Mouse (Mus musculus) left cerebral cortex, postnatal 36 days (tissue): ENCODE data around the gene Ccdc177. TPM values are rescaled to one million over a fixed set of nuclear protein-coding genes. Genes with fewer than 3 reads are reported as not detected.

Source experiments
- DNase-seq, 2 experiments: peaks; one replicate each; pipeline ENCODE4 v3.0.0; 2021 to 2022; ENCODE audit warnings: low spot score in 2 of 2, mixed read lengths in 1 of 2
- intact Hi-C: fragments of 180-260 bp; cut with DNase I; formaldehyde crosslinking; loops from one replicate; pipeline ENCODE4 v1.15.1; 2025
- total RNA-seq, 2 experiments: library from RNA; stranded (reverse); gene quantifications; 2 replicates each; pipeline ENCODE4 v1.2.3; 2021

The Ccdc177 gene
- total RNA-seq, 2 experiments from 2014 or later: 14.5 to 15.7 TPM

DNA sequence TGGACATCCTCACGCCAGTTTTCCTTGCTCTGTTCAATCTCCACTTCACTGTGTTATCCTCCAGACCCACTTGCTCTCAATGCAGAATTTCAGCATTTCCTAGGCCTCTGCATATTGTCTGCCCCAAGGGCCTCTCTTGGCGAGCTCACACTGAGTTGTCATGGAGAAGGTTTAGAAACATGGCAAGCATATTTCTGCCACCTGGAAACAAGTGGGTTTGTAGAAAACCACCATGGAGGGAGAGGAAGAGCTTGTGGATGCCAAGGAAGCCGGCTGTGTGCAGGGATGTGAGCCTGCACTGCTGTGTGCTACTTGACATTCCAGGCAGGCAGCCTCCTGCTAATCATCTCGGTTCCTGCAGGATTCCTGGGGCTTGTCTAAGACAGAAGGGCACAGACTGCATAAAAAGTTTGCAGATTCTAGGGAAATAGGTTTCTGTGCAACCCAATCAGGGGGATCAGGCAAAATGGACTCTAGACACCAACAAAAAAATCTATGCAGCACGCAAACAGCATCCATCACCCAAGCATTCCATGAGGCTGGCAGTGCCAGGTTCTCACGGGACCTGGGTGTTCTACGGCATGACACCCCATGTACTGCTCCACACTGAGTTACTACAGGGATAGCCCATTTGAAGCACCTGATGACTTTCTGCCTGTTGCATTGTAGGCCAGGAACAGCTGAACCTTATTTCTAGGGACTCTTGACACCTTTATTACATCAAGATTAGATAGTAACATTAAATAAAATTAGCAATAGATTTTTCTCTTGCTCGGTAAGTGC lies 14.3 kb downstream of the Ccdc177 start:
- DNase-seq: peak in 1 of 2 experiments; percentile 16
- intact Hi-C loops: no loop called here

DNA sequence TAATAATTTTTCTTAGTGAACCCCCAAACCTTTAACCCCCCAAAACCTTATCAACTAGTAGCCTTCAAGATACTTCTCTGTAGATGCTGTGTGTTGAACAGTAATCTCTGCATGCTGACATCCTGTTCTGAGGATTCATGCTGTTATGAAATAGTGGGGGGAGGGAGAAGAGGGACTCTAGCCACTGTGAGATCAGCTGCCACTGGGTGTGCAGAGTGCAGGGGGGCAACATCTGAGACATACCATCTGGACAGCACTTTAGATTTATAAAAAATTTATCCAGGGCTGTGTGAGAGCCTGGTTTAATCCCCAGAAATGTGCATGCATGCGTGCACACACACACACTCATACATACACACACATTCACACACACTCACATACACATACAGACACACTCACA lies 15.9 kb downstream of the Ccdc177 start:
- intact Hi-C loops: no loop called here
- DNase-seq: no peak

DNA sequence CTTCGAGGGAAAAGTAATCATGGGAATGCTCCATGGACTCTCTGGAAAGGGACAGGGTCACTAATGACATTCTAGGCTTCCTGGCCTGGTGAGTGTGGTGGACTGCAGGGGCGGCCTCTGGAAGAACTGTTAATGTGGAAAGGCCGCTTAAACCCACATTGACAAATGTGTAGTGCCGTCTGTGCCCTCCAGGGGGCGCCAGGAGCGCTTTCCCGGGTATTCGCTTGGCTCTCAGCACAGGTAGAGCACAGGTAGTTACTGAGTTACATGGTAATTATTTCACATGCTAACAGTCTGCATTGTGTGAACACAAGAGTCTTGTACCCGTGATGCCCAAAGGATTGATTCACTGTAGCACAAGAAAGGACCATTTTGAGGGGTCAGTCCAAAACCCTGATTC lies 21.0 kb downstream of the Ccdc177 start:
- intact Hi-C loops: no loop called here
- no peak for DNase-seq

DNA sequence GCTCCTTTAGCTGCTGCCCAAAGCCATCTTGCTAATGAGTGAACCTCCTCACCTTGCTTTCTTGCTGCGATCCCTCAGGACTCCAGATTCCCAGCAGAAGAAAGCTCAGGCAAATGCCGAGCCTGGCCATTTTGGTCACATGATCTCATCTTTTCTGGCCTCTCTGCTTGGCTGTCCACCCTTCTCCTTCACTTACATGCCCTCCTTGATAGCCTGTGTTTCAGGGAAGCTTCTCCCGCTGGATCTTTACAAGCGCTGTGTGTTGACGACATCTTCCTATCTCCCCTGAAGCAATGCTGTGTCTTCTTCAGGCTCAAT lies 23.2 kb downstream of the Ccdc177 start:
- DNase-seq: no peak
- intact Hi-C loops: no loop called here

DNA sequence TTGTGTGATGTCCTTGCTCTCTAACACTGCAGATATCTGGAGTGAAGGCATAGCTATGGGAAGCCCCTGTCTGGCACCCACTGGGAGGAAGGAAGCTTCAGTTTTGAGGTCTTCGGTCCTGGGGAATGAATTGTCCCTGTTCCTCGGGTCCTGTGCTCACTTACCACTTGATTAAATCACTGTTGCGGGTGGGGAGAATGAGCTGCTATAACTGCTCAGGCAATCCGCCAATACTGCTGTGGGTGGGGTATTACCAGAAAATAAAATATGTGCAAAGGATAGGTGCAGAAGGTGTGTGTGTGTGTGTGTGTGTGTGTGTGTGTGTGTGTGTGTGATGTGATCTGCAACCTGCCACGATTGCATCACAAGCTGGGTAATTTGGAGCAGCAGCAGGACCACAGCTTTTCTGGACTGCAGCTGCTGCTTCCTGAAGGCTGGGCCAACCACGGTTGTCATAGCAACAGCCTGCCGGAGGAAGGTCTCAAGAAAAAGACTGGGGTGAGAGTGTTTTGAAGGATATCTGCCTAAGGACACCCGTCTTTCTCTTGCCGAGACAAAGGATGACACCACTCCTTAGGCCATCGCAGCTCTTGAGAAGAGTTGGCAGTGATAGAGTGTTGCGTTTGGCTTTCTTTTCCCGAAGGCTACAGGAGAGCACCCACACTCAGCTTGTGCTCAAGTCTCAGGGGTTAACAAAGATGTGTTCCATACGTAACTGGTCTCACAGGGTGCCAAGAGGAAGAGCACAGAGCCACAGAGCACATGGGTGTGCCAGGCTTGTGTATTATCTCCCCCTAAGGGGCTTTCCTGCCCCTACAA lies 23.8 kb downstream of the Ccdc177 start:
- intact Hi-C loops: loop anchor here (1.0 kb wide), 1 partner anchor 24 kb away; the partner anchor contains the start of gene Ccdc177
- DNase-seq: peak; percentile 66 to 72

DNA sequence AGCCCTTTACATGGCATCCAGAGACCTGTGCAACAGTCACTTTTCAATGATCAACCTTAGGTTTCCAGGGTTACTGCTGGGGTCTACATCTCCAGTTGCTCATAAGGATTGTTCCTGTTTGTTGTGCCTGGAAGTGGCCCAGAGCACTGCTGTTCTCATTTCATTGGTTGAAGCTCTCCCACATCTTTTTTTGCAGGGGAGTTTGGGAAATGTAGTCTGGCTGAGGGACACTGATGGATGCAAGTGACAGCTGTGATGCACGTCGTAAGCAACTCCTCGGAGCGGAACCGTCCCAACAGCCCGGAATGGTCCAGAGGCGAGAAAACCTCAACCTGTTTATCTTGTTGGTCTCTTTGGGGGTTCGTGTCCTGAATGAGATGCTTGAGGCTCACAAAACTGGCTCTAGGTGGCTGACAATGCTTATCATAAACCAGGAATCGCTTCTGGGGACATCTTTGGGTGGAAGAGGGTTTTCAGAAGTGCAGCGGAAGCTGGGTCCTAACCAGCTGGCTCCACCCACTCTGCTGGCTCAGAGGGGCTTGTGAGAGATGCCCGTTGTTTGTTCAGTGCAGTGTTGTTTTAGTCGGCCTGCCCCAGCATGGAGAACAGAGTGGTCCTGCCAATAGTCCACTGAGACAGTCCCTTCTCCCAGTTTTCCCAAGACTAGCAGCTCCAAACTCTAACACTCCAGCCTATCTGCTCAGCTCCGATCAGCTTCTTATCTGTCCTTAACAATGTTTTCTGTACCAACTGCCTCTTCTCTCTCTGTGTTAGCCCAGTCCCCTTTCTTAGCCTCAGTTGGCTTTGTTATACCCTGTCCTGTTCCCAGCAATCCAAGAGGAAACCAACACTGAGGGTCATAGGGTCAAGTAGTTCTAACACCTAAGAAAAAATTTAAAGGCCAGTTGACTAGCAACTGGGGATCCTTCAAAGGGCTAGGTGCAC lies 25.7 kb downstream of the Ccdc177 start:
- no peak for DNase-seq
- intact Hi-C loops: no loop called here

DNA sequence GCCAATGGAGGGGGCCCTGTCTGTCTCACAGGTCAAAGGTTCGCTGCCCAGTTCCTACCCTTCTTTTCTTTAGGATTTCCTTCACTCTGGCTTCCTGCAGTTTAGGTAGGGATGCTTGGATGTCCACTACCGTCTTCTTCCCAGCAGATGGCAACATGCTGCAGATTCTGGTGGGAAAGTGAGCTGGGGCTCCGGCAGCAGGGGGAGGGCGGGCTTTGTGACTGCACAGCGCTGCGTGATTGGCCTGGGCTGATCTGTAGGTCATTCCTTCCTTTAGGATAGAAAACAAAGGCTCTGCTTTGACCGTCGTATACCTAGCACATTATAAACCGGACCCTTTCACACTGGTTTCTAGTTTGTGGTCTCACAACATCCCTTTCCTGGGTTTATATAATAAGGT lies 29.9 kb downstream of the Ccdc177 start:
- DNase-seq: peak; percentile 66 to 67
- intact Hi-C loops: loop anchor here (1.0 kb wide), 1 partner anchor 30 kb away; the partner anchor contains the start of gene Ccdc177

DNA sequence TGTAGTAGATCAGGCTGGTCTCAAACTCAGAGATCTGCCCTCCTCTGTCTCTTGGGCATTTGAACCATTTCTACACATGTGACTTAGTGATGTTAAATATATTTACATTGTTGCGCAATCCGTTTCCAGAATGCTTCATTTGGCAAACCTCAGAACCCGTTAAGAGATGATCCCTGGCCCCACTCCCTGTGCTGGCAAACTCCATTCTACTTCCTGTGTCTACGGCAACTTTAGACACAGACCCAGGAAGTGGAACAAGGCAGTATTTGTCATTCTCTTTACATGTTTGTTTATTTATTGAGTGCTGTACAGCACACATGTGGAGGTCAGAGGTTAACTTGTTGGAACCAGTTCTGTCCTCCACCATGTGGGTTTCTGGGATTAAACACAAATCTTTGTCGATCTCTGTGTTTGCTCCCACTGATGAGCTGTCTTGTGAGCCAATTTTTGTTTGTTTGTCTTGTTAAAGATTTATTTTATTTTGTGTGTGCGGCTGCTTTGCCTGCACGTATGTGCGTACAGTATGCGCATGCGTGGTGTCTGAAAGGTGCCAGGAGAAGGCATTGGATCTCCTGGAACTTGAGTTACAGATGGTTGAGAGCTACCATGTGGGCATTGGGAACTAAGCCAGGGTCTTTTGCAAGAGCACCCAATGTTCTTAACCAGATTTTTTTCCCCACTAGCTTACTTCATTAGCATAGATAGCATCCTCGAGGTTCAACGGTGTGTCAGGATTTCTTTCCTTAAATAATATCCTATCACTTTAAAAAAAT lies 30.5 kb downstream of the Ccdc177 start:
- intact Hi-C loops: loop anchor here (1.0 to 5.0 kb wide), 2 partner anchors 30 to 48 kb away; partner anchors contain the start of gene Ccdc177
- peak in 1 of 2 experiments; percentile 28 for DNase-seq

DNA sequence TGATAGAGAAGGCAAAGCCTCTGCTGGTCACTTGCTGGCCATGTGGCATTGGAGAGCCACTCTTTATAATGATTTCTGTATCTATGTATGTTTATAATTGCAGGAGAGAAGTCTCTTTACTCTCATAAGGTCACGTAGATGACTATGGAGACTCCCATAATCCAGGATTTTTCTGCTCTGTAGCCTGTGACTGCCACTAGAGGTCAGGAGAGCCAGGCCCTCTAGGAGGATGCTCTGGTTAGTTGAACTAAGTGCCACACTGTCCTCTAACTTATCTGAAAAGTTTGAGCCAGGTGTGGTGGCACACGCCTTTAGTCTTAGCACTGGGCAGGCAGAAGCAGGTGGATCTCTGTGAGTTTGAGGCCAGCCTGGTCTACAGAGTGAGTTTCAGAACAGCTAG lies 31.7 kb downstream of the Ccdc177 start:
- intact Hi-C loops: loop anchor here (5.0 kb wide), 1 partner anchor 47 kb away; no protein-coding TSS in a partner anchor
- no peak for DNase-seq

DNA sequence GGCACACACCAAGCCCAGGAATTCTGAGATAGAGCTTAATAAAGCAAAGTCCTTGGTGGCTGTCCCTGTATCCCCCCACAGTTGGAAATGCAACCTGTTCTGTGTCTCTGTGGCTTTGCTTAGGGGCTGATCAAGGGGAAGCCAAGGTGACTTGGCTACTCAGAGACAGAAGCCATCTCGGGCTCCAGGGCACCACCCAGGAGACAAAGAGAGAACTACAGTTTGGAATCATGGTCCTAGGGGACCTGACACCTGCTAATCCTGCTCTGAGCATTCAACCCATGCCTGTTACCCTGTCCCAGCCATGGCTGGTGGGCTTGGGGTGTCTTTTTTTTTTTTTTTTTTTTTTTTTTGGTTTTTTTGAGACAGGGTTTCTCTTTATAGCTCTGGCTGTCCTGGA lies 32.3 kb downstream of the Ccdc177 start:
- no peak for DNase-seq
- intact Hi-C loops: loop anchor here (5.0 kb wide), 1 partner anchor 46 kb away; no protein-coding TSS in a partner anchor

DNA sequence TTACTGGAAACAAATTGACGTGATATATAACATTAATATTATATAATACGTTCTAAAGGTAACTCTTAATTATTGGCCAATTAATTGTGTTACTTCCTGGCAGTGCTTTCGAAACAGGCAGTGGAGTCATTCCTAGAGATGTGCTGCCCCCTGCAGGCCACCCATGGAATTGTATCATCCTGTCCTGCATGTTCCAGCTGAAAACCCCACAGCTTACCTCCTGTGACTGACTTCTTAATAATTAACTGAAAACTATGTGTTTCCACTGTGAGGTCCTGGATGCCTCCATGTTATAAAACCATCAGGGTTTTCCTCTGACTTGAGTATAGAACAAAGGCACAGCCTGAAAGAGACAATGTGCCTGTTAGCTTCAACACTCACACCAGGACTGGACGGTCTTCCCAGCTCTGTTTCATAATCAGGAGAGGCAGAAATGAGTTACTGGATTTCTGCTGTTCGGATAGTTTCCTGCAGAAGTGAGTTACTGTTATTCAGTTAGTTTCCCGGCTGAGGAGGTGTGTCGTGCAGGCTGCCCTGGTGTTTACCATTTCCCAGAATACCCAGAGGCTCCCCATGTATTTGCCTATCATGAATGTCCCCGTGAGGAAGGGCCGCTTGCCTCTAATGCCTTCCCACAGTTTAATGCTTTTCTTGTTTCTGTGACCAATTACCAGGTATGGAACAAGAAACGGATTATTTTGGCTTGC lies 35.5 kb downstream of the Ccdc177 start:
- DNase-seq: peak; percentile 74 to 83
- intact Hi-C loops: loop anchor here (5.0 kb wide), 2 partner anchors 43 to 568 kb away; no protein-coding TSS in a partner anchor

DNA sequence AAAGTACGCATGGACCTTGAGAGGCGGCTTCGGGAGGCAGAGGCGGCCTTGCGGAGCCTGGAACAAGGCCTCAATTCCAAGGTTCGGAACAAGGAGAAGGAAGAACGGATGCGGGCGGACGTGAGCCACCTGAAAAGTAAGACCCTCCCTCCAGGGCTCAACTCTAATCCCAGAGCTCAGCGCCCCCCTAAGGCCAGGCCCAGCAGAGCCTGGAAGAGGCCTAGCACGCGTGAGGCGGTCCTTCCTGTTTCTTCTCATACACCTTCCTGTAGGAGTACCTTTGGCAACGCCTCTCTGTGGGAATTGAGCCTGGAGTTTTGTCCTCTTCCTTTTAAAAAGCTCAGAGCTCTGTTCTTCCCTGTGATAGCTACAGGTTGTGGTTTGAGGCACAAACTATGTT lies 39.0 kb downstream of the Ccdc177 start:
- intact Hi-C loops: loop anchor here (5.0 kb wide), 1 partner anchor 564 kb away; no protein-coding TSS in a partner anchor
- DNase-seq: no peak

DNA sequence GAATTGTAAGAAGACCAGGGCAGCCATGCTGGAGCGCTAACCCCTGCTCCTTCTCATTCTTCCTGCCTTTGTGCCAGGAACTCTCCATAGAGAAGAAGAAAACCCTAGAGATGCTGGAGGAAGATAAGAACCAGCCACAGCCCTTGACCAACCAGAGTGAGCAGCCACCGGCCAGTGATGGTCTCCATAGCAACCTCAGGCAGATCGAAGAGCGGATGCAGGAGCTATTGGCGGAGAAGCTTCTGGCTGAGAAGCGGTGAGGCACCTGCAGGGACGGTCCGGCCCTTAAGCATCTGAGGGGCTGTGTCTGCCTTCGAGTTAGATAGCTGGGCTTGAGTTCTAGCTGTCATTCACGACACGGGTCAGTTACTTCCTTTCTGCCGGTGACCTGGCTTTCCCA lies 40.0 kb downstream of the Ccdc177 start:
- intact Hi-C loops: loop anchor here (5.0 kb wide), 1 partner anchor 563 kb away; no protein-coding TSS in a partner anchor
- no peak for DNase-seq

DNA sequence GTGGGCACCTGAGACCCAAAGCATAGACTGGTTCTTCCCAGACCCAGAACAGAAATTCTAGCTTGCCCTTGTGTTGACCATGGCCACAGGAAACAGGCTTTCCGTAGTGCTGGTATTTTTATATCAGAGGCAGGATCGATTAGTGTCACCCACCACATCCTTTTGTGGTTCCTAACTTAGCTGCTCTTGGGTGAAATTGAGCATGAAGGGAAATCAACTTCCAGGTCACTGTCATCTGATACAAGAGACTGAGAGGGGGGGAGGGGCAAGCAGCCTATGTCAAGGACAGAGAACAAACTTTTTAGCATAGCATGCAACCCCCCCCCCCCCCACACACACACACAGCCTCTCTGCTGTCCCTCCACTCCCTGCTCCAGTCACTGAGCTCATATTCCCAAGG lies 41.3 kb downstream of the Ccdc177 start:
- DNase-seq: no peak
- intact Hi-C loops: no loop called here

DNA sequence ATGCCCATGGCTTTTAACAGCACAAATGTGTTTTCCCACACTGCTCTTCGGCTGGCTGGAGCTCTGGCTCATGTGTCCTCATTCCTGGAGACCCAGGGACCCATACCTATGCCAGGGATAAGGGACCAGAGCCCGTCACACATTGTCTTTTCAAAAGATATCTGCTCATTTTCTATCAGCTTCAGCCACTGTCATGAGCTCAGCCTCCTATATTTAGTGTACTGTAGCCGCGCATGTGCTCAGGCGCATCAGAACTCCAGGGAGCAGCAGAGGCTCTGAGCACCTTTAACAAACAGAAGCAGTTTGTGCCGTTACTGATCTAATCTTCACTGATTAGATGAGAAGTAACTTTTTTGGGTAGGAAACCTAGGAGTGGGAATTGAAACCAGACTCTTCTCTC lies 44.6 kb downstream of the Ccdc177 start:
- DNase-seq: no peak
- intact Hi-C loops: no loop called here

DNA sequence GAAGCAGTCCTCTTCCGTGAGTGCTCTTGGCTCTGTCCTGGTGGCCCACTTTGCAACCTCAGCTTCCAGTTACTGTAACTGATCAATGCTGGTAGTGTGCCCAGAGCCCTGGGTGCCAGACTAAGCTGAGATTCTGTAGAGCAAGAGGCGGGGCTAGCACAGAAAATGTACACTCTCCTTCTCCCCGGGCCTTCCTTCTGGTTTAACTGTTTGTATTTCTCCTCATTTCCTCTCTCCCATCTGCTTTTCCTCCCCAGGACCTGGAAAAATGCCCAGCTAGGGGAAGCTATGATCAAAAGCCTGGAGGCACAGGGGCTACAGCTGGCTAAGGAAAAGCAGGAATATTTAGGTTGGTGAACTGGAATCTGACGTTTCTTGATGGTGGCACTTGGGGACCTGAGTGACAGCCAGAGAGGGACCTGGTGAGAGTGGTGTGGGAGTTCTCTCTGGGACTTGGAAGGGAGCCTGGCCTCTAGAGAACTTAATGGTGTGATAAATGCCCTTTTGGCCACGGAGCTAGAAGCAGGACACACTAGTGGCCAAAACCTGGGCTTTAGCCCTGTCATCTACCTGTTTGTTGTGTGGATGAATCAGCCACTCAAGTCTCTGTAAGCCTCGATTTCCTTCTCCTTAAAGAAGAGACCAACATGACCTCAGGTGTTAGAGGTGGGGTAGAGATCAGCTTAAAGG lies 53.4 kb downstream of the Ccdc177 start:
- DNase-seq: no peak
- intact Hi-C loops: no loop called here

DNA sequence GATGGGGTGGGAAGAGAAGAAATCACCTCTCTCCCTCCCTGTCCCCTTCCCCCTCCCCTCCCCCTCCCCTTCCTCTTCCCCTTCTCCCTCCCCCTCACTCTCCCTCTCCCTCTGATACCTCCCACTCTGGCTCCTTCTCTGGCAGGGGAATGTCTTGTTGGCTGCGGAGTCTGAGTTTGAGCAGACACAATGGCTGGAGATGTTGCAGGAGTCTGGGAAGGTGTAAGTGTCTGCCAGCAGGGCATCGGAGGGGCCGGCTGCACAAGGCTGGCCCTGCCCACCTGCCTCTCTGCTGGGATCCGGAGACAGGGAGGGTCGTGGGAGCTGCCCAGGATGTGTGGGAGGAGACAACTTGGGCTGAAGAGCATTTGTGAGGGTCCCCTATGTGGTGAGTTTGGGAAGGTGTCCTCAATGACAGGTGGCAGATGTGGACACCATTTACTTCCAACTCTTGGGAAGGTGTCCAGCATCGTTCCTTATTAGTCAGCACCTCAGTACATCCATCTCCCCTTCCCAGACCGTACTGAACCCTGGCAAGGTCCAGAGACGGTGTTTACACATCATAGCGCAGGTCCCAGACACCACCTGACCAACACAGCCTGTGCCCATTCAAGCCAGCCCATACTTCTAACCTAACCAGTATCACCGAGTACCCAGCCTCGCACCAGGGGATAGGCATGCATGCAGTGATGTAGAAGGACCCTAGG lies 54.1 kb downstream of the Ccdc177 start:
- intact Hi-C loops: no loop called here
- DNase-seq: no peak
